Mouse (Mus musculus) erythroblast, adult 5-6 weeks (primary cell): Measurements from ENCODE around the gene Tspyl3. TPM values are rescaled to one million over a fixed set of nuclear protein-coding genes. Genes with fewer than 3 reads are reported as not detected.

Experiments
- ATAC-seq: replicated peaks from 2 replicates; pipeline ENCODE4 v1.8.0; 2016; ENCODE audit warnings: moderate number of reproducible peaks, mild to moderate bottlenecking, moderate TSS enrichment, inconsistent platforms; ENCODE audit not compliant: poor library complexity, low FRiP score, severe bottlenecking
- total RNA-seq, 2 experiments: library from RNA; stranded (forward) in 1 of 2; stranded (reverse) in 1 of 2; fragments of 150-400 nt in 1 of 2; fragments of 200-764, 138-1000 nt in 1 of 2; gene quantifications; 2 replicates each; pipeline versions ENCODE4 v1.2.3 to v1.2.4; 2015 to 2017; ENCODE audit warnings: low replicate concordance in 2 of 2

Tspyl3 gene
- total RNA-seq, 2 experiments from 2014 or later = 1.2 to 2.5 TPM

DNA sequence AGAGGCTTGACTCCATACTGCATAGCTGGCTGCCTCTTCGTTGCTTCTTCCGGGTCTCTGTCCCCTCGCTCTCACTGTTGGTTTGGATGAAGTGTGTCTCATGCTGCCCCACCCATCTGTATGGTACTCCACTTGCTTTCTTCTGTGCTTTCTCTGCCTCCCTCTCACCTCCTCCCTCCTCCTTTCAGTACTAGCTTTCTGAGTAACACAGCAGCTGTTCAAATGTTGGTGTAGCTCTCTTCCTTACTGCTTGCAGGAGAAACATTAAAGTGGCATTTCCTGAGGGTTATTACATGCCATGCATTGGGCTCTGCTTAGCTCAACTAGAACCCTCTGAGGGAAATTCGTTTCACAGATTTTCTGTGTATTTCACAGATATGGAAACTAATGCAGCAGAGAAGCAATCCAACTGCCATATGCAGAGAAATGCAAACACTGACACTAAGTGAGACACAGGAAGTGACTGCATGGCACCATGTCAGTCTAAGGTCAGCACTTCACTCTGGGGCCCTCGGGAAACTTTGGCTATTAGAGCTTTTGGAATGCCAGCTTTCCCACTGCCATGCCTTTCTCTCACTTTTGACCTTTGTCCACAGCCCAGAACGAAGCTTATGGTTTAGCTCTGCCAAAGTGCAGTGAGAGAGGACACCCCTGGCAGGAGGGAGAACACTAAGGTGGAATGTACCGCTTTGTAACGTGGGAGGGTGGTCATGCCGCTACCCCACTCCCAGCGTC is 45.9 kb downstream of the Tspyl3 start:
- ATAC-seq = no peak

DNA sequence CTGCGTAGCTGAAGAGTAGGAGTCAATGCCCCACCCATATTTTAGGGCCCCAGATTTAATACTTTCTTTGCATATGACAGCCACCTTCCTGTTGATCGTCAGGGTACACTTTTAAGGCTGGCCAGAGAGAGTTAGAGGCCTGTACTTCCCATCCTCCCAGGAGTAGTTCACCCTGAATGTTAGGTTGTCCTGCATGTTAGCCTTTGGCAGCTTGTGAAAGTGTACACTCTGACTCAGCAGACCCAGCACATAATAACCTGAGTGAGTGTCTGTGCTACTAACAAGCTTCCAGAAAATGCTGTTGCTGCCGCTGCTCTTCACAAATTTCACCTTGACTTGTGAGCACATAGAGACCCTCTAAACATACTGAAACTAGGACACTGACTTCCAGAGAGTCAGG is 48.1 kb downstream of the Tspyl3 start:
- ATAC-seq = no peak

GRCm38 (mm10) chr2:153175995-153176570 is 49.2 kb downstream of the Tspyl3 start:
- no peak for ATAC-seq

Other genes starting within 250 kb of the Tspyl3 start
- gene Pdrg1, start 210.0 kb downstream of the Tspyl3 start, total RNA-seq (2015; ENCODE audit: low replicate concordance) = 5.4 and 6.5 TPM in 2 replicates
- gene Pdrg1, start 210.0 kb downstream of the Tspyl3 start, total RNA-seq (2017; ENCODE audit: low replicate concordance) = 2.6 and 9.6 TPM in 2 replicates
- not detected in 2 replicates for gene Xkr7, start 193.6 kb downstream of the Tspyl3 start, total RNA-seq (2015; ENCODE audit: low replicate concordance)
- not detected in 2 replicates for gene Xkr7, start 193.6 kb downstream of the Tspyl3 start, total RNA-seq (2017; ENCODE audit: low replicate concordance)
- gene Ccm2l, start 159.5 kb downstream of the Tspyl3 start, total RNA-seq (2015; ENCODE audit: low replicate concordance) = not detected in 2 replicates
- gene Ccm2l, start 159.5 kb downstream of the Tspyl3 start, total RNA-seq (2017; ENCODE audit: low replicate concordance) = 0.28 TPM in 1 of 2 replicates, not detected in the other
- gene Hck, start 117.0 kb downstream of the Tspyl3 start, total RNA-seq (2015; ENCODE audit: low replicate concordance) = 19.2 and 46.6 TPM in 2 replicates
- gene Hck, start 117.0 kb downstream of the Tspyl3 start, total RNA-seq (2017; ENCODE audit: low replicate concordance) = 28.7 and 45.7 TPM in 2 replicates
- gene Tm9sf4, start 64.1 kb downstream of the Tspyl3 start, total RNA-seq (2015; ENCODE audit: low replicate concordance) = 16.9 and 19.2 TPM in 2 replicates
- 14.9 and 23.3 TPM in 2 replicates for gene Tm9sf4, start 64.1 kb downstream of the Tspyl3 start, total RNA-seq (2017; ENCODE audit: low replicate concordance)
- gene Plagl2, start 16.0 kb upstream of the Tspyl3 start, total RNA-seq (2015; ENCODE audit: low replicate concordance) = 33.4 and 36.8 TPM in 2 replicates
- 8.7 and 13.2 TPM in 2 replicates for gene Plagl2, start 16.0 kb upstream of the Tspyl3 start, total RNA-seq (2017; ENCODE audit: low replicate concordance)
- gene Pofut1, start 16.1 kb upstream of the Tspyl3 start, total RNA-seq (2015; ENCODE audit: low replicate concordance) = 1.3 and 2.5 TPM in 2 replicates
- gene Pofut1, start 16.1 kb upstream of the Tspyl3 start, total RNA-seq (2017; ENCODE audit: low replicate concordance) = 9.2 and 15.5 TPM in 2 replicates
- 2.9 and 6.5 TPM in 2 replicates for gene Kif3b, start 66.0 kb upstream of the Tspyl3 start, total RNA-seq (2015; ENCODE audit: low replicate concordance)
- 5.4 and 5.7 TPM in 2 replicates for gene Kif3b, start 66.0 kb upstream of the Tspyl3 start, total RNA-seq (2017; ENCODE audit: low replicate concordance)
- 10.8 and 17.1 TPM in 2 replicates for gene Asxl1, start 120.4 kb upstream of the Tspyl3 start, total RNA-seq (2015; ENCODE audit: low replicate concordance)
- 14.7 and 18.5 TPM in 2 replicates for gene Asxl1, start 120.4 kb upstream of the Tspyl3 start, total RNA-seq (2017; ENCODE audit: low replicate concordance)